26 mouse cellular contexts compared by ENCODE assay signal in genomic region chr12:76948185-76948584, GRCm38 (mm10). TPM values are rescaled to one million over a fixed set of nuclear protein-coding genes. Genes with fewer than 3 reads are reported as not detected.
DNase-seq lines count a peak whose midpoint lies in the region; ATAC-seq and TF ChIP-seq lines count a peak whose summit lies in the region.
"Had no signal": no experiment of that assay in that cellular context is flagged by ENCODE, and none has a peak within 500 bp of the region (broad histone marks: within the 10 kb centered on the region; RNA-seq: fewer than 3 reads in every experiment).

No protein-coding gene starts in this region.

- H3K4me1 ChIP-seq in liver, embryonic 13.5 days (replicated peaks): peaks cover 68% of the 10 kb centered on the region
- H3K4me1 ChIP-seq in liver, embryonic 15.5 days (replicated peaks): peaks cover 55% of the 10 kb centered on the region
- peaks cover 24% of the 10 kb centered on the region for H3K4me1 ChIP-seq in small intestine, adult 2 months (ENCODE audit: control insufficient read depth, insufficient read depth, insufficient read length, low read length)
- H3K4me1 ChIP-seq: embryonic facial prominence, embryonic 10.5 days; embryonic facial prominence, embryonic 13.5 days; forebrain, embryonic 12.5 days; forebrain, embryonic 15.5 days had no signal

- no peak overlapping the region for H3K4me3 ChIP-seq in gastrocnemius, adult 2 months
- H3K4me3 ChIP-seq in liver, embryonic 13.5 days (replicated peaks): no peak overlapping the region
- no peak overlapping the region for H3K4me3 ChIP-seq in liver, embryonic 15.5 days (replicated peaks)
- no peak overlapping the region for H3K4me3 ChIP-seq in small intestine, adult 2 months (ENCODE audit: low read depth, low read length)
- H3K4me3 ChIP-seq: embryonic facial prominence, embryonic 10.5 days; embryonic facial prominence, embryonic 13.5 days; erythroblast, embryonic 14.5 days; forebrain, embryonic 12.5 days; forebrain, embryonic 15.5 days; heart, embryonic 13.5 days had no signal

- H3K9ac ChIP-seq in liver, embryonic 13.5 days: no peak overlapping the region
- no peak overlapping the region for H3K9ac ChIP-seq in liver, embryonic 15.5 days
- H3K9ac ChIP-seq: embryonic facial prominence, embryonic 13.5 days; forebrain, embryonic 12.5 days; forebrain, embryonic 15.5 days; heart, embryonic 13.5 days; hindbrain, embryonic 14.5 days had no signal

- no peaks in the 10 kb centered on the region for H3K27me3 ChIP-seq in liver, embryonic 13.5 days
- no peaks in the 10 kb centered on the region for H3K27me3 ChIP-seq in liver, embryonic 15.5 days
- no peaks in the 10 kb centered on the region for H3K27me3 ChIP-seq in small intestine, adult 2 months (ENCODE audit: control insufficient read depth, insufficient read depth, low read length)
- H3K27me3 ChIP-seq: embryonic facial prominence, embryonic 13.5 days; forebrain, embryonic 12.5 days; forebrain, embryonic 15.5 days; heart, embryonic 13.5 days had no signal

- no peak for DNase-seq in gastrocnemius, adult 2 months
- no peak for DNase-seq in gastrocnemius, postnatal 14 days
- no peak for DNase-seq in liver, embryonic 13.5 days
- DNase-seq in liver: no peak
- DNase-seq: adrenal gland, adult 8-10 months; adrenal gland, postnatal 25 days; cerebellum, adult 11-12 months; cerebellum, adult 8-10 months; cerebellum, postnatal 10 days; cerebellum, postnatal 36 days; embryo, embryonic 11 days; gastrocnemius, postnatal 10 days; heart, adult 18-20 months; heart, postnatal 14 days; heart, postnatal 4 days had no signal

- 67% methylated on average over 2 of the region's 2 CpGs for WGBS in liver, embryonic 13.5 days (ENCODE audit: insufficient replicate concordance)
- 51% methylated on average over 2 of the region's 2 CpGs for WGBS in liver, embryonic 15.5 days (ENCODE audit: insufficient replicate concordance)
- WGBS in small intestine, adult 2 months: 87% methylated on average over 2 of the region's 2 CpGs

- H3K9me3 ChIP-seq in liver, embryonic 13.5 days (replicated peaks): no peaks in the 10 kb centered on the region
- H3K9me3 ChIP-seq in liver, embryonic 15.5 days (replicated peaks): no peaks in the 10 kb centered on the region
- H3K9me3 ChIP-seq: embryonic facial prominence, embryonic 10.5 days; embryonic facial prominence, embryonic 13.5 days; forebrain, embryonic 12.5 days; forebrain, embryonic 15.5 days; heart, embryonic 13.5 days had no signal

- intact Hi-C loops in gastrocnemius, adult 2 months (cut with DNase I): no loop called here
- intact Hi-C loops in gastrocnemius, postnatal 14 days (cut with DNase I; ENCODE audit: low total_unique reads): no loop called here

- no peak for TF ChIP-seq POLR2A in small intestine, adult 2 months (IDR thresholded peaks at IDR 0.05; ENCODE audit: low read depth, low read length)

- no peak overlapping the region for H3K4me2 ChIP-seq in liver, embryonic 13.5 days
- H3K4me2 ChIP-seq in liver, embryonic 15.5 days: no peak overlapping the region
- H3K4me2 ChIP-seq: embryonic facial prominence, embryonic 13.5 days; forebrain, embryonic 12.5 days; forebrain, embryonic 15.5 days; heart, embryonic 13.5 days; hindbrain, embryonic 14.5 days had no signal

- H3K36me3 ChIP-seq in liver, embryonic 13.5 days: peaks cover 93% of the 10 kb centered on the region
- H3K36me3 ChIP-seq in liver, embryonic 15.5 days (replicated peaks): peaks cover 94% of the 10 kb centered on the region
- H3K36me3 ChIP-seq in small intestine, adult 2 months (ENCODE audit: control insufficient read depth, insufficient read depth, low read length): peaks cover 85% of the 10 kb centered on the region

- 0 out of 2 replicates have a peak overlapping the region, but pooled peaks have one; percentile 16 for H3K27ac ChIP-seq in gastrocnemius, adult 2 months
- peak overlapping the region; percentile 57 for H3K27ac ChIP-seq in liver, embryonic 13.5 days
- peak overlapping the region; percentile 54 for H3K27ac ChIP-seq in liver, embryonic 15.5 days (replicated peaks)
- peak overlapping the region; percentile 78; the same call in 1 of the 2 replicates for H3K27ac ChIP-seq in small intestine, adult 2 months (ENCODE audit: insufficient read depth, low read depth, low read length)
- H3K27ac ChIP-seq: embryonic facial prominence, embryonic 10.5 days; embryonic facial prominence, embryonic 13.5 days; forebrain, embryonic 12.5 days; forebrain, embryonic 15.5 days; heart, embryonic 13.5 days; hindbrain, embryonic 14.5 days had no signal

- TF ChIP-seq CTCF in gastrocnemius, adult 2 months (IDR thresholded peaks at IDR 0.05): no peak
- no peak for TF ChIP-seq CTCF in small intestine, adult 2 months (IDR thresholded peaks at IDR 0.05; ENCODE audit: extremely low read depth, insufficient read length, insufficient replicate concordance, low read depth, low read length)

- ATAC-seq in liver, embryonic 13.5 days (ENCODE audit: low read depth): no peak
- no peak for ATAC-seq in liver, embryonic 15.5 days (ENCODE audit: insufficient read depth)
- ATAC-seq in granulocyte monocyte progenitor cell, adult 5-6 weeks (replicated peaks; ENCODE audit: poor library complexity, severe bottlenecking): no peak
- ATAC-seq: activated CD4-positive, CD25-positive, alpha-beta regulatory T cell, adult 4 months; forebrain, embryonic 15.5 days had no signal

RNA-seq across cellular contexts. Expression of gene Max, which starts 13.8 kb away (rescaled TPM):
- 10 to 100 TPM; 40.4 to 43.8 TPM for total RNA-seq in gastrocnemius, adult 2 months (2021)
- total RNA-seq in gastrocnemius, postnatal 14 days (2021): 10 to 100 TPM; 26.4 to 35.6 TPM
- polyA plus RNA-seq in liver, embryonic 13.5 days (2015; fragmentation: Nextera tagmentation; extraction: Ambion mirVana): 9.1 and 10.3 TPM in 2 replicates
- 6.4 and 6.7 TPM in 2 replicates for polyA plus RNA-seq in liver, embryonic 15.5 days (2015; fragmentation: Nextera tagmentation; extraction: Ambion mirVana)
- 34.6 and 99.1 TPM in 2 replicates for polyA plus RNA-seq in small intestine, adult 2 months (2012; rRNA removed)
- total RNA-seq in granulocyte monocyte progenitor cell, adult 5-6 weeks (2014; fragmentation: Nextera tagmentation): 99.0 and 109 TPM in 2 replicates
- total RNA-seq in granulocyte monocyte progenitor cell, adult 5-6 weeks (2017): 99.5 and 108 TPM in 2 replicates

Comparison
In these comparisons a context has a peak if more than half of its experiments do, and no peak if none do; other contexts are left out.
1. H3K27ac ChIP-seq: peak in every context shown above with its lines; median percentile 78 in small intestine, adult 2 months; 57 in liver, embryonic 13.5 days; 54 in liver, embryonic 15.5 days; 16 in gastrocnemius, adult 2 months.